Mouse (Mus musculus) T-helper 2 cell (primary cell): ENCODE results near the gene Gdf9.
"Not testable (repeated sequence)": the region's sequence is repeated elsewhere in the genome, so short reads cannot be mapped to it uniquely, and the experiment has no call there.

Experiments used
- in situ Hi-C: fragments of 300-600 bp; cut with MboI, MseI; formaldehyde crosslinking; loops from one replicate; pipeline ENCODE4 v1.15.1; 2025; ENCODE audit warnings: high pct_unique_total_duplicates

Gene Gdf9

GRCm38 (mm10) chr11:53430670-53431346 is at the start of gene Gdf9, which contains the start of gene Uqcrq:
Gene Gdf9 (plus strand): TSS chr11:53431023.
Gene Uqcrq (minus strand): TSS chr11:53430831.
- in situ Hi-C loops: no loop called here

DNA sequence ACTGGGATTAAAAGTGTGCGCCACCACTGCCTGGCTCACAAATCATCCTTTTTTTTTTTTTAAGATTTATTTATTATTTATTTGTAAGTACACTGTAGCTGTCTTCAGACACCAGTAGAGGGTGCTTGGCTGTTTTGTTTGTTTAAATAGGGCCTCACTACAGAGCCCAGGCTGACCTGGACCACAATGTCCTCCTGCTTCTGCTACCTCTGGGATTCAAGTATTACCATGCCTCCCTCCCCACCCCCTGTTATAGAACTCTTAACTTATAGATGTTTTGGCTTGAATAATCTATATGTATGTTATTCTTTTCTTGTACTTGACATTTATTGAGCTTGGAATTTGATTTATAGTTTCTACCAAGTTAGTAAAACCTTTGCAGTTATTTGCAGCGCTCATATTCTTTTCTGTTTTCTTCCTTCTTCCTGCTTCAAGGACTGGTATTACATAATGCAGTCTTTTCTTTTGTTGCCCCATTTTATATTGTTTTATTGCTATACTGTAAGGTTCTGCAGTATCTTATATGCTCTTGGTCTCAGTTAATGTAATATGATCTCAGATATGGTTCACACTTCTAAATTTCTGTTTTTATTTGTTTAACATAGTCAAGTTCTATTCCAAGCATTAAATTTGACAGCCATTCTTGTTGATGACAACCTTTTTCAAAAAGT is 46.9 kb upstream of the Gdf9 start:
- in situ Hi-C loops: no loop called here

GRCm38 (mm10) chr11:53393856-53394255 is 37.0 kb upstream of the Gdf9 start:
- in situ Hi-C loops: no loop called here

DNA sequence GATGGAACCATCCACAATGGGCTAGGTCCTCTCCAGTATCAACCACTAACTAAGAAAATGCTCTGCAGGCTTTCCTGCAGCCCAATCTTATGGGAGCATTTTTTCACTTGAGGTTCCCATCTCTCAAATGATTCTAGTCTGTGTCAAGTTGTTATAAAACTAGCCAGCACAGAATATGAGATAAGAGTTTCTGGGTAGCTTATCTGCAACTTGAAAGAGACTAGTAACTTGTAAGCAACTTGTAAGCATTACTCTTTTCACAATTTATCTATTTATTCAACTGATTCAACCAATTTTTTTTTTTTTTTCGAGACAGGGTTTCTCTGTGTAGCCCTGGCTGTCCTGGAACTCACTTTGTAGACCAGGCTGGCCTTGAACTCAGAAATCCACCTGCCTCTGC is 27.2 kb upstream of the Gdf9 start:
- in situ Hi-C loops: no loop called here

GRCm38 (mm10) chr11:53411738-53412137 is 19.1 kb upstream of the Gdf9 start:
- in situ Hi-C loops: no loop called here

GRCm38 (mm10) chr11:53413871-53414270 is 17.0 kb upstream of the Gdf9 start:
- in situ Hi-C loops: no loop called here

GRCm38 (mm10) chr11:53418048-53418447 is 12.8 kb upstream of the Gdf9 start:
- in situ Hi-C loops: no loop called here

DNA sequence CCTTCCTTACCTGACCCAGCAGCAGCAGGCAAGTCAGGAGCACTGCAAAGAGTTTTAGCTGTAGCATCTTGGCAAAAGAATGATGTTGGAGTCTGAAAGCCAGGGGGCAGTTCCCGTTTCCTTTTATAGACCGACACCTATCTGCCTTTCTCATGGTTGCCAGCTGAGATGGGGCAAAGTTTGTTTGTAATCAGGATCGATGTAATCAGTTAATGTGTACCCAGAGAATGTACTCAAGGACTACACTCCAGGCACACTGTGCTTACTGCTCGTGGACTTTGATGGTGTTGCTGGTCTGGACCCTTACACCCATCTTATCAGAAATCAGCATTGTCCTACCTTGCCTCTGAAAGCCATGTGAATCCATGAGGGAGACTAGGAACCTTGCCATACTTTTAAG is 7.8 kb upstream of the Gdf9 start, which contains the start of gene Leap2:
TSS of gene Leap2 (minus strand) at position 135 of the 400 bp plus-strand sequence.
- in situ Hi-C loops: no loop called here

GRCm38 (mm10) chr11:53424826-53425225 is 6.0 kb upstream of the Gdf9 start:
- in situ Hi-C loops: no loop called here

- in situ Hi-C loops: no loop called here
These were observed 5.6 kb upstream of the Gdf9 start for GRCm38 (mm10) chr11:53425251-53425650.

- in situ Hi-C loops: no loop called here
These were observed 5.0 kb upstream of the Gdf9 start for GRCm38 (mm10) chr11:53425711-53426255.

- in situ Hi-C loops: not testable (repeated sequence)
These were observed 3.9 kb upstream of the Gdf9 start for GRCm38 (mm10) chr11:53426914-53427313.

GRCm38 (mm10) chr11:53427993-53428715 is 2.7 kb upstream of the Gdf9 start:
- in situ Hi-C loops: no loop called here

DNA sequence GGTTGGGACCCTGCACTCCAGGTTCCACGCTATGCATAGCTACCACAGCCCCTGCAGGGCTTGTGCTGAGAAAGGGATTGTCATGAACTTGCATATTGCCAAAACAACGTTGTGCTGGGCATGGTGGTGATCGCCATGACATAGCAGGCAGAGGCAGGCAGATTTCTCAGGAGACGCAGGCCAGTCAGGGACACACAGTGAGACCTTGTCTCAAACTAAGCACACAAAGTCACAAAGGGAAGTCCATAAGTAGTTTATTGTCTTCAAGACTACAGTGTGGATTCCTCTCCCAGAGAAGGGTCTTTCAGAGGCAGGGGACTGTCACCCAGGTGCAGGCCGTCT is 2.1 kb upstream of the Gdf9 start:
- in situ Hi-C loops: no loop called here

- in situ Hi-C loops: no loop called here
These were observed 1.6 kb upstream of the Gdf9 start for GRCm38 (mm10) chr11:53429182-53429581.

DNA sequence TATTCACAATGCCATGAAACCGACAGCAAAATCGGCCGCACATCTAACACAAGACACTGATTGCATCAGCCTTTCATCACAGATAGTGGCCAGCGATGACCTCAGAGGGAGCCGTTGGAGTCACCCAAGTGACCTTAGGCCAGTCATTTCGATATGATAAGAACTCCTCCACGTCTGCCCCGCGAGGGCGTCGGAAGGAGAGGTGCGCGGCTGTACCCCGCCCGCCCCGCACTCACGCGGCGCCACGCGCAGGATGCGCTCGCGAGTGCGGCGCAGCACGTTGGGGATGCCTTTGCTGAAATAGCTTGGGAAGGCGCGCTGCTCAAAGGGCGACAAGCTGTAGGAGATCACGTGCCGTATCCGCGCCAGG is 538 bp upstream of the Gdf9 start:
- in situ Hi-C loops: no loop called here

- in situ Hi-C loops: no loop called here
These were observed 679 bp downstream of the Gdf9 start for GRCm38 (mm10) chr11:53431347-53432056.

- in situ Hi-C loops: no loop called here
These were observed 2.2 kb downstream of the Gdf9 start for GRCm38 (mm10) chr11:53433057-53433456.

DNA sequence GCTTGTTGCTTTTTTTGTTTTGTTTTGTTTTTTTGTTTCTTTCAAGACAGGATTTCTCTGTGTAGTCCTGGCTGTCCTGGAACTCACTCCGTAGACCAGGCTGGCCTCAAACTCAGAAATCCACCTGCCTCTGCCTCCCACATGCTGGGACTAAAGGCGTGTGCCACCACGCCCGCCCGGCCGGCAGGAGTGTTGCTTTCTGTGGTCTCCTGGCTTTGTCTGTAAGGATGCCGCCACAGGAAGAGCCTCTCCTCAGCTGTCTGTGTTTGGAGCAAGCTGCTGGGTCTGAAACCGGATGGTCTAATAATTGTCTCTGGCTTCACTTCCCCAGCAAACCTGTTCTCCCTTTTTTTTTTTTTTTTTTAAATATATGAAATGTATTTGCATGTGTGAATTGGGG is 4.7 kb downstream of the Gdf9 start:
- in situ Hi-C loops: no loop called here

DNA sequence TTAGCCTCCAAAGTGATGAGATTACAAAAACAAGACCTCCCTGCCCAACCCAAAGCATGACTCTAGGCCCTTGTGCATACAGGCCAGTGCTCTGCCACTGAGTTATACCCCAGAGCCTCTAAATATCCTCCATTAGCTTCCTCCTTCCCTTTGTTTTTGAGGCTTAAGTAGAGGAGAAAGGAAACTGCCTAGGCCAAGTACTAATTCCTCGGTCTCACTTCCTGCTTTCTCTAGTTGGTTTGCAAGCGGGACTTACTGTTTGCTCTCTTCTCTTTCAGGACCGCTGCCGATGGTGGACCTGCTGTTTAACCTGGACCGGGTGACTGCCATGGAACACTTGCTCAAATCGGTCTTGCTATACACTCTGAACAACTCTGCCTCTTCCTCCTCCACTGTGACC is 5.5 kb downstream of the Gdf9 start:
- in situ Hi-C loops: no loop called here

DNA sequence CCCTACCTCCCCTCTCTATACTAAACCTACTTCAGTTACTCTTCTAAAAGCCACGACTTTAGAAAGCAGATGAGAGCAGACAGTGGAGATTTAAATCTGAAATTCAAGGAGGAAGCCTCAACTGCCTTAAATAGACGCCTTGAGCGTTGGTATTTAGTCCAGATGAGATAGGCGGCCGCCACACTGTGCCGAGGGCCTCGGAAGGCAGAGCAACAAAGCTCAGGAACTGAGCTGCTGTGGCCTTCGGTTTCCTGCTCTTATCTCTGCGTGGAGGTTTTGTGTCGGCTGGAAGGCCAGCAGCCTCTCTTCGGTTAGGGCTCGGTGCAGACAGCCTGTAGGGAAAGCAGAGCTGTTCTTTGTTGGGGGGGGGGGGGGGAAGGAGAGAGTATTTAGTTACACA is 11.1 kb downstream of the Gdf9 start:
- in situ Hi-C loops: no loop called here

- in situ Hi-C loops: no loop called here
These were observed 13.0 kb downstream of the Gdf9 start for GRCm38 (mm10) chr11:53443861-53444260.
